Mouse (Mus musculus) mouse trophoblast stem cell (cell line): ENCODE data around the gene Ccdc83.
"Not testable (repeated sequence)": the region's sequence is repeated elsewhere in the genome, so short reads cannot be mapped to it uniquely, and the experiment has no call there.

ENCODE experiments used
- in situ Hi-C, 2 experiments: fragments of 300-500 bp; cut with MseI, MboI; formaldehyde crosslinking; loops; 2 replicates in 1 of 2; 3 replicates in 1 of 2; pipeline ENCODE4 v1.15.1; 2025

The Ccdc83 gene

GRCm38 (mm10) chr7:90261902-90262599 lies 3.5 kb downstream of the Ccdc83 start:
- in situ Hi-C loops, result loop anchor here (10.0 kb wide), 1 partner anchor 267 kb away; no protein-coding TSS in a partner anchor

- in situ Hi-C loops, result loop anchor here (10.0 kb wide), 1 partner anchor 265 kb away; no protein-coding TSS in a partner anchor
Observed at GRCm38 (mm10) chr7:90259899-90260298, 5.7 kb downstream of the Ccdc83 start.

- in situ Hi-C loops, result no loop called here
Observed at GRCm38 (mm10) chr7:90258701-90259100, 6.9 kb downstream of the Ccdc83 start.

GRCm38 (mm10) chr7:90252946-90253345 lies 12.6 kb downstream of the Ccdc83 start:
- in situ Hi-C loops, result no loop called here

GRCm38 (mm10) chr7:90243643-90244042 lies 21.9 kb downstream of the Ccdc83 start:
- in situ Hi-C loops, result no loop called here

- in situ Hi-C loops, result no loop called here
Observed at GRCm38 (mm10) chr7:90243151-90243550, 22.4 kb downstream of the Ccdc83 start.

- in situ Hi-C loops, result no loop called here
Observed at GRCm38 (mm10) chr7:90236289-90236905, 29.2 kb downstream of the Ccdc83 start.

- in situ Hi-C loops, result no loop called here
Observed at GRCm38 (mm10) chr7:90233921-90234320, 31.7 kb downstream of the Ccdc83 start.

- in situ Hi-C loops, result no loop called here
Observed at GRCm38 (mm10) chr7:90231431-90231830, 34.1 kb downstream of the Ccdc83 start.

- in situ Hi-C loops, result not testable (repeated sequence)
Observed at GRCm38 (mm10) chr7:90228884-90229283, 36.7 kb downstream of the Ccdc83 start.

GRCm38 (mm10) chr7:90228075-90228474 lies 37.5 kb downstream of the Ccdc83 start:
- in situ Hi-C loops, result no loop called here

- in situ Hi-C loops, result no loop called here
Observed at GRCm38 (mm10) chr7:90221487-90221886, 44.1 kb downstream of the Ccdc83 start.

- in situ Hi-C loops, result no loop called here
Observed at GRCm38 (mm10) chr7:90218122-90218521, 47.5 kb downstream of the Ccdc83 start.

GRCm38 (mm10) chr7:90216511-90216910 lies 49.1 kb downstream of the Ccdc83 start:
- in situ Hi-C loops, result no loop called here

GRCm38 (mm10) chr7:90210947-90211346 lies 54.6 kb downstream of the Ccdc83 start:
- in situ Hi-C loops, result no loop called here

- in situ Hi-C loops, result no loop called here
Observed at GRCm38 (mm10) chr7:90210116-90210515, 55.5 kb downstream of the Ccdc83 start.

- in situ Hi-C loops, result no loop called here
Observed at GRCm38 (mm10) chr7:90203914-90204313, 61.7 kb downstream of the Ccdc83 start.

GRCm38 (mm10) chr7:90201877-90202465 lies 63.6 kb downstream of the Ccdc83 start:
- in situ Hi-C loops, result no loop called here

- in situ Hi-C loops, result no loop called here
Observed at GRCm38 (mm10) chr7:90200251-90200650, 65.3 kb downstream of the Ccdc83 start.

- in situ Hi-C loops, result no loop called here
Observed at GRCm38 (mm10) chr7:90180635-90181034, 84.9 kb downstream of the Ccdc83 start.

- in situ Hi-C loops, result no loop called here
Observed at GRCm38 (mm10) chr7:90175576-90175975, 90.0 kb downstream of the Ccdc83 start.
